Mouse (Mus musculus) neural tube, embryonic 14.5 days (tissue): ENCODE measurements around the gene Tas1r3. TPM values are rescaled to one million over a fixed set of nuclear protein-coding genes. Genes with fewer than 3 reads are reported as not detected.

Experiments
- ATAC-seq: fragments of 200-750 bp; cut with Nextera tagmentation; 2 replicates; pipeline ENCODE4 v1.8.0; 2017; ENCODE audit warnings: low read depth, mild to moderate bottlenecking, moderate TSS enrichment, moderate library complexity
- H3K27ac ChIP-seq: fragments of 300-500 bp; sonication (generic); 2 replicates; pipeline ENCODE4 v1.5.1; 2014; ENCODE audit warnings: low read depth, mild to moderate bottlenecking, control low read depth, low read length, moderate library complexity, mixed read lengths
- H3K27me3 ChIP-seq: fragments of 300-500 bp; sonication (generic); 2 replicates; pipeline ENCODE4 v1.6.1; 2014; ENCODE audit warnings: low read length; ENCODE audit not compliant: control insufficient read depth, insufficient read depth
- H3K36me3 ChIP-seq: fragments of 300-500 bp; sonication (generic); 2 replicates; pipeline ENCODE4 v1.6.1; 2014; ENCODE audit warnings: low read length, mixed read lengths; ENCODE audit not compliant: control insufficient read depth, insufficient read depth
- H3K4me1 ChIP-seq: fragments of 300-500 bp; sonication (generic); 2 replicates; pipeline ENCODE4 v1.6.1; 2014; ENCODE audit warnings: low read length; ENCODE audit not compliant: control insufficient read depth, insufficient read depth
- H3K4me2 ChIP-seq: fragments of 300-500 bp; sonication (generic); 2 replicates; pipeline ENCODE4 v1.6.1; 2014; ENCODE audit warnings: mild to moderate bottlenecking, low read depth, low read length, control low read depth
- H3K4me3 ChIP-seq: fragments of 300-500 bp; sonication (generic); 2 replicates; pipeline ENCODE4 v1.5.1; 2014; ENCODE audit warnings: low read depth, low read length, control low read depth, mixed read lengths
- H3K9ac ChIP-seq: fragments of 300-500 bp; sonication (generic); replicated peaks from 2 replicates; pipeline ENCODE4 v1.6.1; 2014; ENCODE audit warnings: low read depth, mild to moderate bottlenecking, control low read depth, low read length, mixed read lengths
- H3K9me3 ChIP-seq: fragments of 300-500 bp; sonication (generic); 2 replicates; pipeline ENCODE4 v1.6.1; 2016; ENCODE audit warnings: low read length; ENCODE audit not compliant: control insufficient read depth
- WGBS: fragments of 180-500 bp; shearing (Covaris S2); extraction: QIAGEN DNeasy Blood & Tissue Kit; methylation state at CpG from one replicate; pipeline ENCODE4 v1.1.7; 2014; 5-methylcytosine and 5-hydroxymethylcytosine counted together
- polyA plus RNA-seq: library from polyadenylated mRNA; unstranded; fragments of >200 nt; fragmentation: Nextera tagmentation; extraction: Ambion mirVana; gene quantifications from 2 replicates; pipeline ENCODE4 v1.2.1, GENCODE M21; 2014

Tas1r3 gene
- polyA plus RNA-seq, 1 experiment from 2014 or later: 0.47 TPM

DNA sequence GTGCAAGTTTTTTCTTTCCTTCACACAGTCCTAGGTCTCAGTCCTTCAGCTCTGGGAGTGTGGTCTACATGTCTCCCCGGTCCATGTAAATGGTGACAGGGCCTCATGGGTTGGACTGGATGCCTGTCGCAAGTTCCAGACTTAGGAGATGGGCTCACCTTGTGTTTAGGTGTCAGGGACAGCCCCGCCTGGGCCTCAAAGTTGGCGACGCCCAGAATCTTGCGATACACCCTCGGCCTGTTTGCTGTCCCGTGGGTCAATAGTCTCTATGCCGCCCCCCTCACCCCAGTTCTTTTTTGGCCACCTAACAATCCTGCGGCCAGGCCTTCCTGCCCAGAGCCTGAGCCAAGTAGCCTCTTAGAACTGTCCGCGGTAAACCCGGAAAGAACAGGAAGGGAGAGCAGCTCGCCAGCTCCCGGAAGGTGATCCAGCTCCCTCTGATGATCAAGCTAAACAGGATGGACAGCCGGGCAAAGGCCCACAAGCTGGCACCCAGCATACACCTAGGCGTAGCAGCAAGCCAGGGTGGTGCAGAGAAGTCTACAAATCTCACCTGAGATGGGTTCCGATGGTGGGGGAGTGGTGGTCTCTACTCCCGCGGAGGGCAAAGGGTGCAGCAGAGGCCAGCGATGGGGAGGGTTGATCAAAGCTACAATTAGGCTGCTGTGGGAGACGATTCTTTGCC, 5.6 kb upstream of the Tas1r3 start:
- peaks cover 27% of the 10 kb centered on the region for H3K36me3 ChIP-seq
- peak overlapping the region; percentile 72 for H3K9ac ChIP-seq
- H3K9me3 ChIP-seq: no peaks in the 10 kb centered on the region
- no peaks in the 10 kb centered on the region for H3K27me3 ChIP-seq
- peaks cover 14% of the 10 kb centered on the region; the same call in 1 of the 2 replicates for H3K4me1 ChIP-seq
- ATAC-seq: peak; percentile 60
- 12% methylated on average over 22 of the region's 22 CpGs for WGBS
- H3K4me2 ChIP-seq: peak overlapping the region; percentile 89
- H3K4me3 ChIP-seq: peak overlapping the region; percentile 69
- H3K27ac ChIP-seq: no peak overlapping the region; the same call in 1 of the 2 replicates

DNA sequence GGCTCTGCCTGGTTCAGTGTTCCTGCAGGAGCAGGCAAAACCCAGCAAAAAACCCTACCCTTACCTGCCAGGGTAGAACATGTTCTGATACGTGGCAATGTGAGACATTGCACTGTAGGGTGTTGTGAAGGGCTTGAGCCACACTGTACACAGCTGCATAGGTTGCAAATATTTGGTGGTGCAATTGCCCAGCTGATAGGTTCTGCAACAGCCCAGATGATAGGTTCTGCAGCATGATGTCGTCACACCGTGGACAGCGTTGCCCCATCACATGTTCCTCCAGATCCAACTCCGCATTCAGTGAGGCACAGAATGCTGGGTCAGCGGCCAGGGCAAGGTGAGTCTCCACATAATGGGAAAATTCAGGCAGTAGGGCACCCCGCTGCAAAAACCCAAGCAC, 1.4 kb downstream of the Tas1r3 start:
- H3K9ac ChIP-seq: no peak overlapping the region
- H3K4me1 ChIP-seq: no peaks in the 10 kb centered on the region
- no peak overlapping the region for H3K4me3 ChIP-seq
- WGBS: 95% methylated on average over 7 of the region's 7 CpGs
- no peak overlapping the region for H3K4me2 ChIP-seq
- peaks cover 49% of the 10 kb centered on the region for H3K36me3 ChIP-seq
- H3K9me3 ChIP-seq: no peaks in the 10 kb centered on the region
- no peaks in the 10 kb centered on the region for H3K27me3 ChIP-seq
- no peak for ATAC-seq
- no peak overlapping the region for H3K27ac ChIP-seq

GRCm38 (mm10) chr4:155859318-155859717, 3.8 kb downstream of the Tas1r3 start:
- Histone ChIP-seq H3K4me1 (no peaks in the 10 kb centered on the region), H3K9me3 (no peaks in the 10 kb centered on the region), H3K4me3 (no peak overlapping the region), H3K27me3 (no peaks in the 10 kb centered on the region), H3K4me2 (no peak overlapping the region), H3K27ac (no peak overlapping the region), H3K9ac (no peak overlapping the region), H3K36me3 (peaks cover 59% of the 10 kb centered on the region)
- no peak for ATAC-seq
- WGBS: 33% methylated on average over 13 of the region's 13 CpGs

DNA sequence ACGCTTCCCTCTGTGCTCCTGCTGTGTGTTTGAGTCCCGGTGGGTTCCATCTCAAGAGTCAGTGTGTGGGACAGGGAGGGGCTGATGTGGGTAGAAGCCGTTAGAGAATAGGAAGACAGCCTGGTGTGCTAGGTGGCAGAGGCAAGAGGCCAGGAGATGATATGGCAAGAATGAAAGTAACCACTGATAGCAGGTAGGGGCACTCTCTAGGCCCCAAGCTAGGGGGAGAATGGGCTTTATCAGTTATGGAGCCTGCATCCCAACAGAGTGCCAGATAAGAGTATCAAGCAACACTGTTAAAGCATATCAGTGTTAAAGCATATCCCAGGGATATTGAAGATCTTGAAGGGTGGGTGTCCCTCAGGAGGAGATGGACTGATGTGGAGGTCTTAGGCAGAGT, 6.3 kb downstream of the Tas1r3 start:
- Histone ChIP-seq H3K4me2 (no peak overlapping the region), H3K36me3 (peaks cover 59% of the 10 kb centered on the region), H3K9me3 (no peaks in the 10 kb centered on the region), H3K4me3 (no peak overlapping the region), H3K4me1 (no peaks in the 10 kb centered on the region), H3K9ac (no peak overlapping the region), H3K27ac (no peak overlapping the region), H3K27me3 (no peaks in the 10 kb centered on the region)
- WGBS: 91% methylated on average over 3 of the region's 3 CpGs
- no peak for ATAC-seq

DNA sequence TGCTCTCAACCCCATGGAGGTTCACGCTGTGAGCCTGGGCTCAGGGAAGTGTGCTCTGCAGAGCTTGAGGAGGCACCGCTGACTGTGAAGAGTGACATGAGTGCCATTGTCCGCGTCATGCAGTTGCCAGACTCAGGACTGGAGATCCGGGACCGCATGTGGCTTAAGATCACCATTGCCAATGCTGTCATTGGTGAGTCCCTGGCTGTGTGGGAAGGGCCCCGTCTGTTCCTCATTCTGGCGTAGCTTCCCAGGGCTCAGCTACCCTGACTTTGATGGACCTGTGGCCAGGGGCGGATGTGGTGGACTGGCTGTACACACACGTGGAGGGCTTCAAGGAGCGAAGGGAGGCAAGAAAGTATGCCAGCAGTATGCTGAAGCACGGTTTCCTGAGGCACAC, 7.1 kb downstream of the Tas1r3 start:
- no peak for ATAC-seq
- Histone ChIP-seq H3K36me3 (peaks cover 54% of the 10 kb centered on the region), H3K27ac (no peak overlapping the region), H3K4me2 (no peak overlapping the region), H3K9me3 (no peaks in the 10 kb centered on the region), H3K4me1 (no peaks in the 10 kb centered on the region), H3K4me3 (no peak overlapping the region), H3K9ac (no peak overlapping the region), H3K27me3 (no peaks in the 10 kb centered on the region)
- 94% methylated on average over 12 of the region's 12 CpGs for WGBS

DNA sequence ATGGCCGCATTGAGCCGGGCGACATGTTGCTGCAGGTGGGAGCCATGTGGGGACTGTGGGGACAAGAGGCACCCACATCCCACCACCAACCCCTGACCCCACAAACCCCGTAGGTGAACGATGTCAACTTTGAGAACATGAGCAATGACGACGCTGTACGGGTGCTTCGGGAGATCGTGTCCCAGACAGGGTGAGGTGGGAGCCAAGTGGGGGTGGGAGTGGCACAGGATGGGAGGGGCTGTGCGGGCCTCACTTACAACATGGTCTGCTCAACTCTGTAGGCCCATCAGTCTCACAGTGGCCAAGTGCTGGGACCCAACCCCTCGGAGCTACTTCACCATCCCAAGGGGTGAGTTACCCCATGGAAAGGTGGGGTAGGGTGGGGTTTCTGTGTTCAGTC, 8.2 kb downstream of the Tas1r3 start:
- Histone ChIP-seq H3K27ac (no peak overlapping the region), H3K9ac (no peak overlapping the region), H3K27me3 (no peaks in the 10 kb centered on the region), H3K4me1 (peaks cover 4% of the 10 kb centered on the region; the same call in 1 of the 2 replicates), H3K36me3 (peaks cover 44% of the 10 kb centered on the region), H3K4me2 (no peak overlapping the region), H3K9me3 (no peaks in the 10 kb centered on the region), H3K4me3 (no peak overlapping the region)
- WGBS: 99% methylated on average over 12 of the region's 12 CpGs
- 0 out of 2 replicates have a peak, but pooled peaks have one; percentile 16 for ATAC-seq

DNA sequence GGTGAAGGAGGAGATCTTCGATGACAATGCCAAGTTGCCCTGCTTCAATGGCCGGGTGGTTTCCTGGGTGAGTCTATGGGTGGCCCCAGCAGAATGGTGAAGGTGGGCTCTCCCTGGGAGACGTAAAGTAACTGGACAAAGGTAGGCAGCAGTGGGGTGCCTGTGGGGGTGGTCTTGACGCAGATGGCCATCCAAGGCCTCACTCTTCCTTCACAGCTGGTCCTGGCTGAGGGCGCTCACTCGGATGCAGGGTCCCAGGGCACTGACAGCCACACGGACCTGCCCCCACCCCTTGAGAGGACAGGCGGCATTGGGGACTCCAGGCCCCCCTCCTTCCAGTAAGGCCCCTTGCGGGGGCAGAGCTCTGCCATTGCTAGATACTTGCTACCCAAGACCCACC, 9.7 kb downstream of the Tas1r3 start:
- Histone ChIP-seq H3K36me3 (peaks cover 37% of the 10 kb centered on the region), H3K27me3 (no peaks in the 10 kb centered on the region), H3K27ac (no peak overlapping the region), H3K4me3 (no peak overlapping the region), H3K9me3 (no peaks in the 10 kb centered on the region), H3K9ac (no peak overlapping the region), H3K4me1 (peaks cover 19% of the 10 kb centered on the region), H3K4me2 (no peak overlapping the region)
- 93% methylated on average over 9 of the region's 9 CpGs for whole genome bisulfite sequencing
- no peak for ATAC-seq

DNA sequence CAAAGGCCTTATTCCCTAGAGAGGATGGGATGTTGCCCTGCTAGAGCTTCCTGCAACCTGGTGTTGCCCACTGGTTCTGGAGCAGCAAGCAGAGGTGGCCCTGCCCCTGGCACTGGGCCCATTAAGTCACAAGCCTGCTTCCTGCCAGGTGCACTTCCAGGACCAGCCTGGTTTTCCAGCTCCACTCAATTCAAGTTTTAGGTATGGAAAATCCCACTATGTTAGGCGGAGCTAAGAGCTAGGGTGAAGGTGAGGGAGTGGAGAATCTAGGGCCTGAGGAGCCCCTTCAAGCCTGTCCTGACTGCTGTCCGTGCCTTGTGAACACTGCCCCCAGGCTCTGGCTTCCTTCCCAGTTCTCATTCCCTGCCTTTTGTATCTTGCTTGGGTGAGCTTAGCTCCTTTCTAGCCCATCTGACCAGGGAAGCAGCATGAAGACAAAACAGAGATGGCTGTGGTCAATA, 11.2 kb downstream of the Tas1r3 start:
- no peak overlapping the region for H3K4me3 ChIP-seq
- no peaks in the 10 kb centered on the region for H3K27me3 ChIP-seq
- H3K9ac ChIP-seq: no peak overlapping the region
- no peak overlapping the region for H3K27ac ChIP-seq
- no peak overlapping the region for H3K4me2 ChIP-seq
- no peak for ATAC-seq
- WGBS: 80% methylated on average over 2 of the region's 2 CpGs
- H3K9me3 ChIP-seq: no peaks in the 10 kb centered on the region
- H3K4me1 ChIP-seq: peaks cover 25% of the 10 kb centered on the region
- peaks cover 24% of the 10 kb centered on the region for H3K36me3 ChIP-seq

- H3K4me1 ChIP-seq: peaks cover 31% of the 10 kb centered on the region
- H3K36me3 ChIP-seq: peaks cover 19% of the 10 kb centered on the region
- no peak overlapping the region for H3K4me3 ChIP-seq
- no peak overlapping the region for H3K9ac ChIP-seq
- no peak for ATAC-seq
- no peaks in the 10 kb centered on the region for H3K27me3 ChIP-seq
- H3K4me2 ChIP-seq: no peak overlapping the region
- 91% methylated on average over 3 of the region's 3 CpGs for WGBS
- H3K27ac ChIP-seq: no peak overlapping the region
- no peaks in the 10 kb centered on the region for H3K9me3 ChIP-seq
Measured at GRCm38 (mm10) chr4:155851368-155851767, 11.8 kb downstream of the Tas1r3 start.
